ENCODE assay signal across 22 mouse cellular contexts in genomic region chr2:60443279-60443678, GRCm38 (mm10).
A peak's percentile ranks its signal among the peaks of the same experiment; 100 is the strongest.
DNase-seq lines count a peak whose midpoint lies in the region; ATAC-seq and TF ChIP-seq lines count a peak whose summit lies in the region.
"Had no signal": no experiment of that assay in that cellular context is flagged by ENCODE, and none has a peak within 500 bp of the region (broad histone marks: within the 10 kb centered on the region; RNA-seq: fewer than 3 reads in every experiment).

No protein-coding gene starts in this region.

- H3K79me2 ChIP-seq in CH12.LX (replicated peaks; ENCODE audit: control insufficient read depth, extremely low read depth, insufficient read depth, poor library complexity, severe bottlenecking), result no peaks in the 10 kb centered on the region

- no peak for ATAC-seq in kidney, postnatal 0 days (replicated peaks; ENCODE audit: low FRiP score, low read depth)
- ATAC-seq in kidney, embryonic 15.5 days (replicated peaks; ENCODE audit: low FRiP score), result no peak
- ATAC-seq in Patski, result no peak
- ATAC-seq: forebrain, embryonic 15.5 days; intestine, embryonic 15.5 days had no signal

- POLR2A ChIA-PET in Patski (lab: Charles Lee), result no interaction called here

- no peak overlapping the region for H3K4me2 ChIP-seq in kidney, postnatal 0 days (ENCODE audit: low read length)
- no peak overlapping the region for H3K4me2 ChIP-seq in kidney, embryonic 15.5 days
- no peak overlapping the region for H3K4me2 ChIP-seq in CH12.LX (ENCODE audit: insufficient read depth, low read depth, poor library complexity, severe bottlenecking)
- H3K4me2 ChIP-seq: forebrain, embryonic 15.5 days; heart, embryonic 15.5 days; hindbrain, embryonic 15.5 days; intestine, embryonic 15.5 days; midbrain, embryonic 11.5 days had no signal

- CTCF ChIA-PET in Patski (lab: Charles Lee), result no interaction called here

- H3K9me3 ChIP-seq in kidney, postnatal 0 days (replicated peaks; ENCODE audit: low read length), result no peaks in the 10 kb centered on the region
- no peaks in the 10 kb centered on the region for H3K9me3 ChIP-seq in kidney, embryonic 15.5 days (replicated peaks)
- H3K9me3 ChIP-seq in CH12.LX (replicated peaks; ENCODE audit: low read length), result no peaks in the 10 kb centered on the region
- H3K9me3 ChIP-seq: embryonic facial prominence, embryonic 10.5 days; forebrain, embryonic 15.5 days; heart, embryonic 15.5 days; hindbrain, embryonic 15.5 days; intestine, embryonic 15.5 days had no signal

- no peak overlapping the region for H3K9ac ChIP-seq in kidney, postnatal 0 days (ENCODE audit: low read depth, low read length)
- H3K9ac ChIP-seq in kidney, embryonic 15.5 days, result no peak overlapping the region
- H3K9ac ChIP-seq in CH12.LX (ENCODE audit: insufficient read depth, low read depth), result no peak overlapping the region
- H3K9ac ChIP-seq: forebrain, embryonic 15.5 days; heart, embryonic 15.5 days; hindbrain, embryonic 15.5 days; intestine, embryonic 15.5 days had no signal

- dilution Hi-C loops in CH12.LX (cut with MboI; ENCODE audit: extremely low pct_ligation_motif_present, extremely low pct_unique_long_range_greater_than_20kb, low sequenced_read_pairs), result no loop called here

- no peaks in the 10 kb centered on the region for H3K36me3 ChIP-seq in kidney, postnatal 0 days (ENCODE audit: insufficient read depth, low read length)
- H3K36me3 ChIP-seq in kidney, embryonic 15.5 days, result no peaks in the 10 kb centered on the region
- no peaks in the 10 kb centered on the region for H3K36me3 ChIP-seq in CH12.LX (replicated peaks in 1 of 2; ENCODE audit: control insufficient read depth in 1 of 2, insufficient read depth in 1 of 2, low read length in 1 of 2)
- H3K36me3 ChIP-seq: embryonic facial prominence, embryonic 10.5 days; forebrain, embryonic 15.5 days; heart, embryonic 15.5 days; hindbrain, embryonic 15.5 days; intestine, embryonic 15.5 days had no signal

- TF ChIP-seq POLR2A in CH12.LX (IDR thresholded peaks at IDR 0.05; ENCODE audit: low read depth, low read length), result no peak

- TF ChIP-seq RAD21 in CH12.LX (IDR thresholded peaks at IDR 0.05; ENCODE audit: low read depth, low read length), result peak; percentile 30

- H3K27ac ChIP-seq in kidney, postnatal 0 days, result no peak overlapping the region
- no peak overlapping the region for H3K27ac ChIP-seq in kidney, embryonic 15.5 days
- no peak overlapping the region for H3K27ac ChIP-seq in CH12.LX (ENCODE audit: insufficient read depth, low read depth)
- H3K27ac ChIP-seq: embryonic facial prominence, embryonic 10.5 days; forebrain, embryonic 15.5 days; heart, embryonic 15.5 days; hindbrain, embryonic 15.5 days; intestine, embryonic 15.5 days had no signal

- no peaks in the 10 kb centered on the region for H3K27me3 ChIP-seq in kidney, postnatal 0 days (ENCODE audit: insufficient read depth, low read length)
- H3K27me3 ChIP-seq in kidney, embryonic 15.5 days, result no peaks in the 10 kb centered on the region
- H3K27me3 ChIP-seq in CH12.LX (replicated peaks), result no peaks in the 10 kb centered on the region
- no peaks in the 10 kb centered on the region for H3K27me3 ChIP-seq in Patski
- H3K27me3 ChIP-seq: forebrain, embryonic 15.5 days; heart, embryonic 15.5 days; hindbrain, embryonic 15.5 days; intestine, embryonic 15.5 days had no signal

- H3K4me3 ChIP-seq in kidney, postnatal 0 days (replicated peaks; ENCODE audit: low read depth, low read length), result no peak overlapping the region
- no peak overlapping the region for H3K4me3 ChIP-seq in kidney, embryonic 15.5 days (replicated peaks)
- no peak overlapping the region for H3K4me3 ChIP-seq in CH12.LX (replicated peaks in 1 of 3; ENCODE audit: low read depth in 2 of 3, low read length in 2 of 3, poor library complexity in 1 of 3)
- H3K4me3 ChIP-seq: embryonic facial prominence, embryonic 10.5 days; forebrain, embryonic 15.5 days; heart, embryonic 15.5 days; hindbrain, embryonic 15.5 days; intestine, embryonic 15.5 days had no signal

- no peaks in the 10 kb centered on the region for H3K4me1 ChIP-seq in kidney, postnatal 0 days (replicated peaks; ENCODE audit: insufficient read depth, low read length)
- H3K4me1 ChIP-seq in kidney, embryonic 15.5 days, result peaks cover 10% of the 10 kb centered on the region
- H3K4me1 ChIP-seq in CH12.LX (ENCODE audit: control insufficient read depth in 1 of 2, insufficient read depth in 2 of 2), result no peaks in the 10 kb centered on the region
- H3K4me1 ChIP-seq: hindbrain, embryonic 15.5 days; intestine, embryonic 15.5 days had no signal

- peak; percentile 38 for TF ChIP-seq CTCF in kidney, postnatal 0 days (IDR thresholded peaks at IDR 0.05; ENCODE audit: low read depth)
- TF ChIP-seq CTCF in CH12.LX (conservative IDR thresholded peaks at IDR 0.05 in 1 of 2, IDR thresholded peaks at IDR 0.05 in 1 of 2; ENCODE audit: low read depth in 2 of 2, low read length in 2 of 2) (peak in 1 of 2 experiments; percentile 44; a peak in 2 of 4 replicates), Patski (IDR thresholded peaks at IDR 0.05) (peak; percentile 36)

- in situ Hi-C loops in CH12.LX (cut with MboI; ENCODE audit: low pct_ligation_motif_present, low pct_unique_long_range_greater_than_20kb, low sequenced_read_pairs), result loop anchor here (25.0 kb wide), 1 partner anchor 906 kb away; no protein-coding TSS in a partner anchor
- in situ Hi-C loops in Patski (cut with MboI; ENCODE audit: low pct_unique_long_range_greater_than_20kb), result no loop called here

- DNase-seq in kidney, postnatal 0 days (ENCODE audit: low spot score), result no peak
- DNase-seq in A20 (ENCODE audit: low read depth, low spot score) (peak; percentile 26), CH12.LX (ENCODE audit: extremely low read depth) (no peak), Patski (ENCODE audit: low read depth, low spot score) (no peak)
- DNase-seq in frontal cortex, postnatal 10 days (ENCODE audit: low spot score in 2 of 2), result no peak
- no peak for DNase-seq in layer of hippocampus, postnatal 25 days (ENCODE audit: extremely low spot score in 1 of 2, low spot score in 1 of 2)
- DNase-seq: adrenal gland, postnatal 36 days; cerebellum, adult 11-12 months; cerebellum, postnatal 10 days; gastrocnemius, postnatal 14 days; heart, postnatal 4 days; kidney, postnatal 10 days; layer of hippocampus, postnatal 36 days; lung, postnatal 14 days; right cerebral cortex, postnatal 14 days had no signal

- WGBS in kidney, postnatal 0 days, result 97% methylated on average over 7 of the region's 7 CpGs
- 94% methylated on average over 7 of the region's 7 CpGs for WGBS in kidney, embryonic 15.5 days

- TF ChIP-seq EP300 in CH12.LX (IDR thresholded peaks at IDR 0.05; ENCODE audit: low read length), result no peak

TF ChIP-seq in CH12.LX, 34 proteins besides CTCF, POLR2A, EP300 and RAD21:
- peak; percentile 21; the same call in 1 of the 2 replicates for TF ChIP-seq SMC3 (IDR thresholded peaks at IDR 0.05; ENCODE audit: low read depth, low read length)
- TF ChIP-seq ZMIZ1 (IDR thresholded peaks at IDR 0.05; ENCODE audit: low read depth, low read length), result no peak
- no peak for TF ChIP-seq BHLHE40 (IDR thresholded peaks at IDR 0.05; ENCODE audit: low read depth, low read length)
- no peak for TF ChIP-seq TBP (conservative IDR thresholded peaks at IDR 0.05; ENCODE audit: low read depth, low read length)
